Mouse (Mus musculus): ENCODE results near the gene Sema3b.

Sema3b gene

GRCm38 (mm10) chr9:107612945-107613569 lies 4.0 kb upstream of the Sema3b start:
- DNase-seq (ENCODE audit: low read depth) = no peak

GRCm38 (mm10) chr9:107612191-107612944 lies 3.3 kb upstream of the Sema3b start:
- DNase-seq (ENCODE audit: low read depth) = peak; percentile 97

GRCm38 (mm10) chr9:107611456-107612190 lies 2.6 kb upstream of the Sema3b start:
- peak; percentile 25 for DNase-seq (ENCODE audit: low read depth)

- peak; percentile 34 for DNase-seq (ENCODE audit: low read depth)
Observed at GRCm38 (mm10) chr9:107609433-107609830, 403 bp upstream of the Sema3b start.

GRCm38 (mm10) chr9:107607653-107608245 lies 1.3 kb downstream of the Sema3b start:
- no peak for DNase-seq (ENCODE audit: low read depth)

- no peak for DNase-seq (ENCODE audit: low read depth)
Observed at GRCm38 (mm10) chr9:107607036-107607435, 2.0 kb downstream of the Sema3b start.

GRCm38 (mm10) chr9:107606591-107606990 lies 2.4 kb downstream of the Sema3b start:
- no peak for DNase-seq (ENCODE audit: low read depth)

- DNase-seq (ENCODE audit: low read depth) = no peak
Observed at GRCm38 (mm10) chr9:107605041-107605661, 3.9 kb downstream of the Sema3b start.

- no peak for DNase-seq (ENCODE audit: low read depth)
Observed at GRCm38 (mm10) chr9:107603251-107603650, 5.8 kb downstream of the Sema3b start.

GRCm38 (mm10) chr9:107602068-107602648 lies 6.9 kb downstream of the Sema3b start:
- DNase-seq (ENCODE audit: low read depth) = peak; percentile 93

GRCm38 (mm10) chr9:107601275-107601674 lies 7.8 kb downstream of the Sema3b start:
- no peak for DNase-seq (ENCODE audit: low read depth)

GRCm38 (mm10) chr9:107600745-107601144 lies 8.3 kb downstream of the Sema3b start:
- no peak for DNase-seq (ENCODE audit: low read depth)

- no peak for DNase-seq (ENCODE audit: low read depth)
Observed at GRCm38 (mm10) chr9:107599842-107600241, 9.2 kb downstream of the Sema3b start.

GRCm38 (mm10) chr9:107599433-107599832 lies 9.6 kb downstream of the Sema3b start:
- no peak for DNase-seq (ENCODE audit: low read depth)

- DNase-seq (ENCODE audit: low read depth) = no peak
Observed at GRCm38 (mm10) chr9:107598385-107598784, 10.6 kb downstream of the Sema3b start.

GRCm38 (mm10) chr9:107596619-107597569 lies 12.1 kb downstream of the Sema3b start:
- no peak for DNase-seq (ENCODE audit: low read depth)

- no peak for DNase-seq (ENCODE audit: low read depth)
Observed at GRCm38 (mm10) chr9:107594281-107595062, 14.6 kb downstream of the Sema3b start.

- no peak for DNase-seq (ENCODE audit: low read depth)
Observed at GRCm38 (mm10) chr9:107593101-107593976, 15.7 kb downstream of the Sema3b start.

GRCm38 (mm10) chr9:107590773-107591060 lies 18.3 kb downstream of the Sema3b start:
- no peak for DNase-seq (ENCODE audit: low read depth)
